Mouse (Mus musculus) 3T3-L1 (cell line): ENCODE results near the gene Rab5c.
A peak's percentile ranks its signal among the peaks of the same experiment; 100 is the strongest.

Source experiments
- DNase-seq: peaks from one replicate; pipeline ENCODE4 v3.0.0-alpha.2; 2015; ENCODE audit warnings: low read depth, low spot score

Gene Rab5c

DNA sequence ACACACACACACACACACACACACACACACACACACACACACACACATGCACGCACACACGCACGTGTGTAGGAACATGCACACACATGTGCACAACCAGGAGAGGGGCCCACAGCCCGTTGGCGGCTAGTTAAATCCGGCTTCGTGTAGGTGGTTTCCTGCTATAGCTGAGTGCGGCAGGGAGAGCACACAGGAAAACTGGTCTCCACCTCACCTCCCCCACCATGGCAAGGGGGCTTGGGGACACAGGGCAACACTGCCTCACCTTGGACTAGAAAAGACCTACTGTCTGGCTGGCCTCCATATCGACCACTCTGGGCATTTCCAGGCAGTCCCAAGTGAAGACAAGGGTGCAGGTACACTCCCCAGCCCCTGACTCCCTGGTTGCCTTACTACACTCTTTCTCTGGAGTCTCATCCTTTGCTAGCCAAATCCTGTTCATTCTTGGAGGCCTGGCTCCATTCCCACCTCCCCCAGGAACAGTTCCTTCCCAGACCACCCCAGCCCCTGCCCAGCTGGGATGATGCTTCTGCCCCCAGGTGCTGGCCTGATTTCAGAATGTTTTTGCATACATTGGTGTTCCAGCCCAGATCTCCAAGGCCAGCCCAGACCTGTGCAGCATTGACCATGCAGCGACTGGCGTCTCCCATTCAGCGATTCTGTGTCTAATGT is 16.1 kb upstream of the Rab5c start:
- DNase-seq = no peak

DNA sequence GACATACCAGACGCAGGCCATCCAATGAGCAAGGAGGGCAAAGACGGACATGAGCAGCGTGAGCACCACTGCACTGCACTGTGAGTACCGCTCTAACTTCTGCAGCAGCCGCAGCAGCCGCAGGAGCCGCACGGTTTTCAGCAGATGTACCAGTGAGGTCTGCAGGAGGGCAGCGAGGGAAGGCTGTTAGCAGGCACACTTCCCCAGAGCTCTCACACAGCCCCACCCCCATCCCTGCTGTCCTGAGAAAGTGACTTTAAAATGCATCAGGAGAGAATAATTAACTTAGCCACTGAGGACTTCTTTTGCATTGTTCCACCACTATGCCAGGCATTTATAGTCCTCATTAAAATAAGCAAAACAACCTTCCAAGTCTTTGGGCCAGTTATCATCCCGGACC is 14.3 kb upstream of the Rab5c start:
- no peak for DNase-seq

DNA sequence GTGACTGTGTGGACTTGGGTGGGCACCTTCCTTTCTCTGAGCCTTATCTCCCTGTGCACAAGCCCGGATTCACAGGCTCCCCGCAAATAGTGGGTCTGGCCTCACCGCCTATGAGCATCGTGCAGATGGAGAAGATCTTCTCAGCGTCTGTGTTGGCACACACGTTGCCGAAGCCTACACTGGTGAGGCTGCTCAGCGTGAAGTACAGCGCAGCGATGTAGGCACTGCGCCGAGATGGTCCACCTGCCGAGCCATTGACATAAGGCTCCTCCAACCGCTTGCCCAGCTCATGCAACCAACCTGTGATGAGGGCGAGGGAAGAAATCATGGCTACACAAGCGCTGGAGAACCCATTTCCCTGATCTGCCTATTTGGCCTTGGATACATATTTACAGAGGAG is 12.1 kb upstream of the Rab5c start:
- no peak for DNase-seq

DNA sequence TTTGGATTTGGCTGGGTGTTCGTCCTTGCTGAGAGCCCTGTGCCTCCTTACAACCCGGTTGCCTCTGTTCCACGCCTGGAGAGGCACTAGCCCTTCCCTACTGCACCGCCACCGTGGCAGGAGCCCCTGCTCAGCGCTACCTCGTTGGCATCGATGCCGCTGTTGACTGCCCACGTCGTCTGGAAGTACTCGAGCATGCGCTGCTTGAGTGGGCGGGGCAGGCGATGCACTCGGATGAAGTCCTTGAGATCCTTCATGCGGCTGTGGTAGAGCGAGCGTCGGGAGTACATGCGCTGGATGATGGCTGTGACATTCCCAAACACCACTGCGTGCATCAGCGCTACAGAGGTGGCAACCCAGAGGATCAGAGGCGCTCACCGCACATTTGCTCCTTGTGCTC is 11.5 kb upstream of the Rab5c start:
- DNase-seq = no peak

DNA sequence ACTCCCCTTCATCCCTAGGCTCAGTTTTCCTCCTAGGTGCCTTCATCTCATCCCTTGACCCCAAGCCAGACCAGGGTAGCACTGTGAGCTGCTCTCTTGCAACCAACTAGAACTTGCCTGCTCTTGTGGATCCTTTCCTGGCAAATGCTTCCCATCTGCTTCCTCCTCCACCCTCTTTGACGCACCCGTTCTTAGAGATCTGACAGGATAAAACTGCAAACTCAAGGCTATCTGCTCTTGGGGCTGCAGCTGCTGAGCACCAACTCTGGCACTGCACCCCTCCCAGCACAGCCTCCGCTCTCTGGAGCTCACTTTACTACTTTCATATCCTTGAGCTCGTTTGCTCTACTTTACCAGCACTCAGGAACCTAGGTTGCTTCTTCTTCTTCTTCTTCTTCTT is 10.6 kb upstream of the Rab5c start:
- DNase-seq = no peak

DNA sequence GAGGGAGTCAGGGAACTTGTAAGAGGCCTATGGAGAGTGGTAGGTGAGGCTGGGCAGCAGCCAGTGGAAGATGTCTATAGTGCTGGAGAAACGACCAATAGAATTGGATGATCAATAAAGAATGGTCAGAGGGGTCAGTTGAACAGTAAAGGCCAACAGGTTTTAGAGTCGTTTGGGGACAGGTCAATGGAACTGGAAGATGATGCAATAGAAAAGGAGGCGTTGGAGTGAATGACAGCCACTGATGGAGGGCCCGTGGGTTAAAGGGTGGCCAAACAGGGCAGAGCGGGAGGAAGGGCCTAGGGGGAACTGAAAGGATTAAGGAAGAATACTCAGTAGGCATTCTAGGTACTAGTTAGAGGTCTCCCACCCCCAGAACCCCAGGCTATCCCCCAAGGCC is 9.1 kb upstream of the Rab5c start:
- no peak for DNase-seq

DNA sequence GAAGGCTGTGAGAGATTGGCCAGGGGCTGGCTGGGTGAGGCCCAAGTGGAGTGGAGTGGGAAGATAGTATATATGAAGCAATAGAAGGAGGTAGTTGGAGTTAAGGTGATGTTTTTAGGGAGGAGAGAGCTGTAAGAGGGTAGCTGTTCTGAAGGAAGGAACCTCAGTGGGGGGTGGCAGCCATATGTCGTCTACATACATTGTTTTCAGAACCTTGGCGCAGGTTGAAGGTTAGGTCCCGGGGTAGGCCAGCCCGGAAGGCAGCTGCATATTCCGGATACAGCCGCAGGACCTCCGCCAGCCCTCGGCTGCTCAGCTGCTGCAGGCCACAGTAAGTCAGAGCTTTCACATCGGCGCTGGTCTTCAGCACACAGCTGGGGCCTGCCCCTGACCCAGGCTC is 8.5 kb upstream of the Rab5c start:
- DNase-seq = no peak

DNA sequence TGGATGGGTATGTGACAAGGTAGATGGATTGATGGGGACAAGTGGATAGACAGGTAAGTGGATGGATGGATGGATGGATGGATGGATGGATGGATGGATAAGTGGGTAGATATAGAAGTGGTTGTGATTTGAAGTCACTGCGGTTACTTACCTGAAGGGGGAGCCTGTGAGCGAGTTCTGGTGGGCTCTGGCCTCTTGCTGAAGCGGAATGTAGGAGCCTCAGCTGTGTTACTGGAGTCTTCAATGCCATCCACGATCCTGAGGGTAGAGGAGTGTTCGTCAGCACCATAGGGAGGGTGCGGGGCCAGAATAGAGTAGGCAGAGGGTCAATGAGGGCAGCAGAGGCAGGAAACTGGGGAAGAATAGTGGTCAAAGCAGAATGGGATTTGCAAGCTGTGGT is 7.1 kb upstream of the Rab5c start:
- DNase-seq = peak; percentile 65

DNA sequence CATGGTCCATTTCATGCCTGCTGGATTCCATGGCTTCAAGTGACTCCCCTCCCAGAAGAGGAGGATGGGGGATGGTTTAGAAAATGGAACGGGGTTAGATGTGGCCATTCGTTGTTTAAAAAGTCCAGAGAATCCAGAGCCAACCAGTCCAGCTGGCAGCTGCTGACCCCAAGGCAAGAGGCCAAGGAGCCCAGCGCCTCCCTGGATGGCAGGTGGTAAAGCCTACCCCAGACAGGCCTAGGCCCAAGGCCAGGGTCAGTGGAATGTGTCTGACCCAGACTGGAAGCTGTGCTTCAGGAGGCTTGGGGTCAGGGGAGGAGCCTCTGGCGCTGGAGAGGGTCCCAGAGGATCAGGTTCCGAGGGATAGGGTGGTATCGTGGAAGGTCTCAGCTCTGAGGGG is 3.3 kb upstream of the Rab5c start:
- DNase-seq = no peak

DNA sequence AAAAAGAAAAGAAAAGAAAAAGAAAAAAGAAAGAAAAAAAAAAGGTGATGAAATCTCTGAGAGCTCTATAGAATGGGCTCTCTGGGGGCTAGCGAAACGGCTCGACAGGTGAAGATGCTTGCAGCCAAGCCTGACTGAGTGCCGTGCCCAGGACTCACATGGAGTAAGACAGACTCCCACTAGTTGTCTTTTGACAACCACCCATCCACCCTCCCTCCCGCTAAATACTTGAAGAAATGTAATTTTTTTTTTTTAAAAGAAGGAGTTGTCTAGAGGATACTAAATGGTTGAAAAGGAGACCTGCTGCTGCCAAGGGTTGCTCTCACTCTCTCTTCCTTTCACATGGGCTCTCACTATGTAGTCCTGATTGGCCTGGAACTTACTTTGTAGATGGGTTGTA is 734 bp upstream of the Rab5c start:
- DNase-seq = no peak

DNA sequence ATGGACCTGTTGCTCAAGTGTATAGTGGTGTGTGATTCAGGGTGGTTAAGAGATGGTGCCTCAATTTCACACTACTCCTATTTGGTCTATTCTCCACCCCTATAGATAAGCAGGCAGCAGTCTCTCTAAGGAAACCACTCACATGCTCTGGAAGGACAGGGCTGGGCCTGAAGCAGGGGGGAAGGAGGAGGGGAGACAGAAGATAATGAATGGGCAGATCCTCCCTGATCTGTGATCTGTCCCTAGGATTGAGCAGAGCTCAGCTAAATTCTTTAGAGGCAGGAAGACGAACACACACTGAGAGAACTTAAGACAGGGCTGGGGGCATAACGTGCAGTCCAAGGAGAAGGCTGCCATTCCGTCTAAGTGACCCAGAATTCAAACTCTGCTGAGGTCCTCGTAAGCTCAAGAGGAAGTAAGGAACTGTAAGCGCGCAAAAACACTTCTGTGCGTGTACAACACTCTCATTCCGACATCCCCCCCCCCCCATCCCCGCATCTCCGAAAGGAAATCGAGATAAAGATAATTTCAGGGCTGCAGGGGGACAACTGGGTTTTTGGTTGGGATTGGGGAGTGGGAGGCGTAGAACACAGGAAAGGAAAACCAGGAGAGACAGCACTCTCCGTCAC is 796 bp downstream of the Rab5c start:
- peak; percentile 38 for DNase-seq

DNA sequence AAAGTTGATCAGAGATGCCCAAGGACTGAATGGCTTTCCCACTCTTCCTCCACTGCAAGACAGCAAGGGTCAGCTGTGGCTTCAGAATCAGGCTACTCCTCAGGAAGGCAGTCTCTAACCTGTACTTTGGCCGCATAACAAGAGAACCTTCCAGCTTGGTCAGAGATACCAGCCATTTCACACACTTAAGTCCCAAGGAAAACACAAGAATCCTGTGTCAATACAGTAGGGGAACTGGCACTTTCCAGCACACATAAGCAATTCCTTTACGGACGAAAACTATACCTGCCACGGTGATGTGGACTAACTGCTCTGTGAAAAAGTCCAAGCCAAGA is 1.3 kb downstream of the Rab5c start:
- DNase-seq = no peak

DNA sequence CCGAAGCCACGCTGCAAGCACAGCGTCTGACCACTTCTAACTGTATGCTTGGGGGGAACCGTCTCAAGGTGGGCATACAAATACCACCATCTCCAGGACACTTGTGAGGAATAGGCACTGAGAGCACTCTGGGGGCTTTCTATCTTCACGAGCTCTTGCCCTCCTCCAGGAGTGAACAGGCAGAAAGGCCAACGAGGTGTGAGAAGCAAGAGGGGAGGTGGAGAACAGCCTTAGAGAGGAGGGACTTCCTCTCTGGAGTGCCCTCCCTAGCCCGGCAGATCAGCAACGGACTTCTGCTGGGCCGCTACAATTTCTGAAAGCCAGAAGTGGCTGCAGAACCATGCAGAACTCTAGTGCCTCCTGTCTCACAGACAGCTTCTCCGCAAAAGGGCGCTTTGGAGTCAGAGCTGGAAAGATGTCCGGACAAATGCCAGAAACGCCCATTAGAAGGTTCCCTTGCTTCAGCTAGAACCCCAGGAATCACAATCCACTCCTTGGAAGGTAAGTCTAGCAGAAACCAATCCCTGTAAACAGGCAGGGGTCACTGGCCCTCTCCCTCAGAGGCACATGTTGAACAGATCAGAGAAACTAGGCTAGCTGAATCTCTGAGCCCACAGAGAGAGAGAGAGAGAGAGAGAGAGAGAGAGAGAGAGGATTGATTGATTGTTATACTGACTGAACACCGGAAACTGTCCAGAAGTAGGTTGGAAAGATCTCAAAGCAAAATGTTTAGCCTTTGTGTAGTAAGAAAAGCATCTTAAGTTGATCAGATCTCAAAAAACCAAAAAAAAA is 1.9 kb downstream of the Rab5c start:
- DNase-seq = peak; percentile 29

DNA sequence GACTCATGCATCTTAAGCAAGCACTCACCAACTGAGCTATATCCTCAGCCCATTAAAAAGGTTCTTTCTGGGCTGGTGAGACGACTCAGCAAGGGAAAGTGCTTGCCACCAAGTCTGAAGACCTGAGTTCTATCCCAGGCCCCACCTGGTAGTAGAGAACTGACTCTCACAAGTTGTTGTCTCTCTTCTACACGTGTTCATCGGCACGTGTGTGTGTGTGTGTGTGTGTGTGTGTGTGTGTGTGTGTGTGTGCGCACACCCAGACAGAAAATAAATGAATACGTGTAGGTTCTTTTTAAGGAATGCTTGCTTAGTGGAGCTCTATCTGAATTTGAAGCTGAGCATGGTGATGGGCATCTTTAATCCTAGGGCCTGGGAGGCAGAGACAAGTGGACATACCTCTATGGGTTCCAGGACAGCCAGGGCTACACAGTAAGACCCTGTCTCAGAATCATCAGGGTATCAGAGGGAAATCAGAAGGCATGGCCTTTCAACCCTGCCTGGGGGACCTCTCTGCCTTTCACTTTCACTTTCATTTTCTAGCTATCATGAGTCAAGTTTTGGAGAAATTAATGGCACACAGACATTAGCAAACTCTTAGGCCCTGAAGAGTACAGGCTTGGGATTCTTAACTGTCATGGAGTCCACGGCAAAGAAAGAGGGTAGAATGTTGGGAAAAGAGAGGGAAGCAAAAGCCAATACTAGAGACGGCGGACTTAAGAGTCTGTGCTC is 2.7 kb downstream of the Rab5c start:
- DNase-seq = peak; percentile 55

DNA sequence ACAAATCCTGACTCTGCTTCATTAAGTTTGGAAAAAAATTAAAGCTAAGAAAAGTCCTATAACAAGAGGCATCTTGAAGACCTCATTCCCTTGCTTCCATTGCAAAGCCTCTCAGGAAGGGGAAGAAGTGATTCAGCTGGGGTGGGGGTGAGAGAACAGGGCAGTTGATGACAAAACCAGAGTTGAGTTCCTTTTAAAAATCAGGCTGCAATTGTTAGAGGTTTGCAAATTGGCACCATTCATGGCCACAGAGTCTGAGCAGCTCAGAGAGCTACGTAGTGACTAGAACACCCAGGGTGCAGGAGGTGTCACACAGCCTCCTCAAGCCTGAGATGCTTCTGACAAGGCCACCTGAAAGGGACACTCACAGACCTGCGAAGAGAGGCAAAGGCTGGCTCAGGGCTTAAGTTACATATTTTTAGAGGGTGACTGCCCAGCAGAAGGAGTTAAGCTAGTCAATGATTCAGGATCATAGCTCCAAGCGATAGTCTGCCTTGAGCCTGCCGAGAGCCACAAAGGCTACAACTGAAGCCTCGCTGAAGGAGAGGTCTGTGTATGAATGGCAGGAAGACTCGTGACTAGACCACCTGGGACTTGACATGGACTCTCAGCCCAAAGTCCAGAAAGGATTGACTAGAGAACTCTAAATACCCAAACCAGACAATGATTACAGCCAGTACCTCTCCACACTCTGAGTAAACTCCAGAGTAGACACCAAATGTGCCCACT is 7.4 kb downstream of the Rab5c start:
- DNase-seq = no peak

DNA sequence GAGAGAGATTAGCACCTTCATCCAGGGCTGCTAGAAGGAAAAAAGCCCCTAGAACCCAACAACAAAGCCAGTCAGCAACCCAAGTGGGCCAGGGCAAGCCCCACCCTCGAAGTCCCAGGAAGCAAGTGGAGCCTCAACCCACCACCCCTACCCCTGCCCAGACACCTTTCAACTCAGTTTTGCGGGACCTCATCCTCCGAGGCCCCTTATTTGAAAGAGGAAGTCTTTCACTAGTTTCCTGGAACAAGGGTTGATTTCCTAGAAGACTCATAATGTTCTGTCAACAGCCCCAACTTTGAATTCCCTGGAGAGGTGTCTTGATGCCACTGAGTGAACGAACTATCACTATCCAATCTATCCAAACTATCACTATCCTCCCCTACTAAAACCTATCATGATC is 8.0 kb downstream of the Rab5c start:
- DNase-seq = no peak

DNA sequence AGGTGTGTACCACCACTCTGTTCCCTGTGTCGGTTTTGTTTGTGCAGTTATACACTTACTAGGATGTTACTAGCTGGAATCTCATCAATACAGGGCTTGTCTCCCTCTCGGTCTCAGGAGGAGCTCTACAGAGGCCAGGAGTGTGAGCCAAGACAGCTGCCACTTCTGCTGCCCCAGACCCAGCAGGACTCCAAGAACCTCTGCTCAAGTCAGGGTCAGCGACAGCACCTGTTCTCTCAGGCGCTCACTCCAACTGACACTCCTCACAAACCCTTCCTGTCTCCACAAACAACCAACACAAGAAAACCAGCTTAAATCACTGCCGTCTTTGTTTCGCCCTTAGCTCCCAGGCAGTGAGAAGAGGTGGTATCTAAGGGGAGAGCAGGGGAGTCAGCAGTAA is 9.4 kb downstream of the Rab5c start:
- DNase-seq = no peak

DNA sequence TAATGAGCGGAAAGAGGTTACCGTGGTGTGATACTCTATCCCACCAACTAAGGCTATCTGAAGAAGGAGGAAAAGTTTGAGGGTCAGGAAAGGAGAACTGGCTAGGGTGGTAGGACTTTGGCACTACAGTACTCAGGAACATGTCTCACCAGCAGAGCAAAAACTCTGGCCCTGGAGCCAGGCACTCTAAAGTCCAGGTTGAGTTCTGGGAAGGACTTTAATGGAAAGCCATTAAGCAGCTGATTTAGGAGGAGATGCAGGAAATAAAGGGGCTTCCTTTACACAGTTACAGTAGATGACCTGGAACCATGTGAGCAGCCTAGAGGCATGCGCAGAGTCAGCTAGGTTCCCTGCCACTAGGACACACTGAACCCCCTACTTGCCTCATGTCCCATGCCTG is 10.8 kb downstream of the Rab5c start:
- no peak for DNase-seq

DNA sequence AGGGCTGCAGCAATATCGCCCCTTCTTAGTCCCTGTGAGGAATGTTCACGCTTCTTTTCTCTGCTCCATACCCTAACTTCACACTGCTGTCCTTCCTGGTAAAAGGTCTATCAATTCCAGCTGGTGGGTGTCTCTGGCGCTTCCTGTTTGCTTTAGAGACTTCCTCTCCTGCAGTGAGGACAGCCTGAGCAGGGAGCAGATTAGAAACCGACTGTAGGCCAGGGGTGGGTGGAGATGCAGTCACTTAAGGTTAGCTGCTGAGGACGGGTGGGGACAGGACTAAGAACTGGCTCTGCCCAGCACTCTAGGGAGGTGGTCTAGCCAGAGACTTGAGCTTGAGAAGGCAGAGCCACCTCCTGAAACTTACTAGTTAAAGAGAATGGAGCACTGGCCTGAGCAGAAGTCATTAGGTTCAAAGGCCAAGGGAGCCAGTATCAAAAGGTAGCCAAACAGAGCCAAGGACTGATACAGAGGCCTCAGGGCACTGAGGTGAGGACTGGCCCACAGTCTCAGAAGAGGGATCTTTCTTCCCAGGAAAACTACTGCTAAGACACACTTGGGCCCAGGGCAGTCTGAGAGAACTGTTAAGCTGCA is 13.0 kb downstream of the Rab5c start:
- DNase-seq = no peak

DNA sequence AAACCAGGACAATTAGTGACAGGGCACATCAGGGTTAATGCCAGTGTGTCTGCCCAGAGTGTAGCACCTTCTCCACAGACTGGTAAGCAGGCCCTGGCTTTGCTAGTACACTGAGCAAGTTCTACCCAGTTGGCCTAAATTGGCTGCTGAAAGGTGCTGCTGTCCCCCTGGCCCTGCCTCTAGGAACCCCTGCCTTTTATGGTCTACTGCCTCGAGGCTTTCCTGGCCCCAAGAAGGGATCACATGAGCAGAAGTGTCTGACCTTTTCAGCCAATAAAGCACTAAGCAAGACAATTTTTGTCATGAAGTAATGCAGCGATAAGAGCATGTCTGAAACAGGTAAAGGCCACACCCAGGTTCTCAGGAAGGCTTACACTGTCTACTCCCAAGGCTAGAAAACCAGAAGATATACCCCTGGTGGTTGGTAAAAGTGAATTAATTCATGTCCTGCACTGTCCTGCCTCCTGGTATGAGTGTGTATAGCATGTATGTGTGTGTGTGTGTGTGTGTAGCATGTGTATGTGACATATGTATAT is 15.5 kb downstream of the Rab5c start:
- no peak for DNase-seq
